Mouse (Mus musculus) neutrophil, adult 5-6 weeks (primary cell): ENCODE measurements around the gene Usf3. TPM values are rescaled to one million over a fixed set of nuclear protein-coding genes. Genes with fewer than 3 reads are reported as not detected.

Experiments
- ATAC-seq: fragments of 151-379, 151-347 bp; 2 replicates; pipeline ENCODE4 v1.8.0; 2017; ENCODE audit warnings: mild to moderate bottlenecking, moderate TSS enrichment; ENCODE audit not compliant: insufficient number of reproducible peaks, poor library complexity, low FRiP score, severe bottlenecking; ENCODE audit errors: extremely low read depth
- total RNA-seq: library from RNA; stranded (forward); fragments of 200-1000 nt; gene quantifications from 2 replicates; pipeline ENCODE4 v1.2.3, GENCODE M21; 2017

Usf3 gene
- total RNA-seq, 1 experiment from 2014 or later: 38.1 TPM

GRCm38 (mm10) chr16:44271371-44272038, 98.5 kb downstream of the Usf3 start:
- ATAC-seq: no peak

Other genes with a start within 250 kb of the Usf3 start
- 17.3 and 21.6 TPM in 2 replicates for gene Qtrt2, start 246.4 kb upstream of the Usf3 start, total RNA-seq
- gene Zdhhc23, start 193.5 kb upstream of the Usf3 start, total RNA-seq: 5.1 and 5.2 TPM in 2 replicates
- gene Gramd1c, start 109.9 kb upstream of the Usf3 start, total RNA-seq: 3.1 and 4.5 TPM in 2 replicates
- gene Atp6v1a, start 33.5 kb upstream of the Usf3 start, total RNA-seq: 45.8 and 49.7 TPM in 2 replicates
- 26.7 and 29.3 TPM in 2 replicates for gene Naa50, start 33.4 kb upstream of the Usf3 start, total RNA-seq
- 20.4 and 30.5 TPM in 2 replicates for gene Sidt1, start 159.9 kb downstream of the Usf3 start, total RNA-seq
- gene Spice1, start 173.9 kb downstream of the Usf3 start, total RNA-seq: 26.8 and 30.1 TPM in 2 replicates
- gene Cfap44, start 221.6 kb downstream of the Usf3 start, total RNA-seq: not detected in 2 replicates